Mouse (Mus musculus): Measurements from ENCODE around the gene Trim17. TPM values are rescaled to one million over a fixed set of nuclear protein-coding genes. Genes with fewer than 3 reads are reported as not detected.
A peak's percentile ranks its signal among the peaks of the same experiment; 100 is the strongest.

Trim17 gene
- total RNA-seq (2017), result not detected in 2 replicates

- ATAC-seq (replicated peaks in 1 of 2; ENCODE audit: insufficient read depth in 1 of 2, low FRiP score in 2 of 2, low TSS enrichment in 1 of 2, low read depth in 1 of 2, poor library complexity in 2 of 2, severe bottlenecking in 2 of 2), result peak; percentile 74 to 88
Measured at GRCm38 (mm10) chr11:58954420-58955142, at the start of gene Trim17, which contains the start of gene Hist3h2a. Gene Trim17 (plus strand): TSS chr11:58954685. Gene Hist3h2a (plus strand): TSS chr11:58954685.

GRCm38 (mm10) chr11:58904838-58905237 lies 49.6 kb upstream of the Trim17 start:
- ATAC-seq (replicated peaks in 1 of 2; ENCODE audit: insufficient read depth in 1 of 2, low FRiP score in 2 of 2, low TSS enrichment in 1 of 2, low read depth in 1 of 2, poor library complexity in 2 of 2, severe bottlenecking in 2 of 2), result 0 out of 4 replicates have a peak, but pooled peaks of 1 of the 2 experiments have one; percentile 29

- ATAC-seq (replicated peaks in 1 of 2; ENCODE audit: insufficient read depth in 1 of 2, low FRiP score in 2 of 2, low TSS enrichment in 1 of 2, low read depth in 1 of 2, poor library complexity in 2 of 2, severe bottlenecking in 2 of 2), result no peak
Measured at GRCm38 (mm10) chr11:58913776-58914175, 40.7 kb upstream of the Trim17 start.

GRCm38 (mm10) chr11:58914461-58915028 lies 39.9 kb upstream of the Trim17 start:
- peak; percentile 18 to 34; a peak in 2 of 4 replicates for ATAC-seq (replicated peaks in 1 of 2; ENCODE audit: insufficient read depth in 1 of 2, low FRiP score in 2 of 2, low TSS enrichment in 1 of 2, low read depth in 1 of 2, poor library complexity in 2 of 2, severe bottlenecking in 2 of 2)

GRCm38 (mm10) chr11:58916879-58917744 lies 37.4 kb upstream of the Trim17 start:
- peak; percentile 60 to 65; a peak in 3 of 4 replicates for ATAC-seq (replicated peaks in 1 of 2; ENCODE audit: insufficient read depth in 1 of 2, low FRiP score in 2 of 2, low TSS enrichment in 1 of 2, low read depth in 1 of 2, poor library complexity in 2 of 2, severe bottlenecking in 2 of 2)

- no peak; a peak in 1 of 4 replicates for ATAC-seq (replicated peaks in 1 of 2; ENCODE audit: insufficient read depth in 1 of 2, low FRiP score in 2 of 2, low TSS enrichment in 1 of 2, low read depth in 1 of 2, poor library complexity in 2 of 2, severe bottlenecking in 2 of 2)
Measured at GRCm38 (mm10) chr11:58917745-58918366, 36.6 kb upstream of the Trim17 start, which contains the start of gene Btnl10. Gene Btnl10 (plus strand): TSS chr11:58917908.

GRCm38 (mm10) chr11:58918759-58919158 lies 35.7 kb upstream of the Trim17 start:
- ATAC-seq (replicated peaks in 1 of 2; ENCODE audit: insufficient read depth in 1 of 2, low FRiP score in 2 of 2, low TSS enrichment in 1 of 2, low read depth in 1 of 2, poor library complexity in 2 of 2, severe bottlenecking in 2 of 2), result no peak

GRCm38 (mm10) chr11:58922420-58922819 lies 32.1 kb upstream of the Trim17 start:
- ATAC-seq (replicated peaks in 1 of 2; ENCODE audit: insufficient read depth in 1 of 2, low FRiP score in 2 of 2, low TSS enrichment in 1 of 2, low read depth in 1 of 2, poor library complexity in 2 of 2, severe bottlenecking in 2 of 2), result no peak

- ATAC-seq (replicated peaks in 1 of 2; ENCODE audit: insufficient read depth in 1 of 2, low FRiP score in 2 of 2, low TSS enrichment in 1 of 2, low read depth in 1 of 2, poor library complexity in 2 of 2, severe bottlenecking in 2 of 2), result no peak
Measured at GRCm38 (mm10) chr11:58926651-58927050, 27.8 kb upstream of the Trim17 start.

GRCm38 (mm10) chr11:58927053-58927452 lies 27.4 kb upstream of the Trim17 start:
- no peak for ATAC-seq (replicated peaks in 1 of 2; ENCODE audit: insufficient read depth in 1 of 2, low FRiP score in 2 of 2, low TSS enrichment in 1 of 2, low read depth in 1 of 2, poor library complexity in 2 of 2, severe bottlenecking in 2 of 2)

GRCm38 (mm10) chr11:58927790-58928651 lies 26.5 kb upstream of the Trim17 start:
- peak; percentile 88 to 90 for ATAC-seq (replicated peaks in 1 of 2; ENCODE audit: insufficient read depth in 1 of 2, low FRiP score in 2 of 2, low TSS enrichment in 1 of 2, low read depth in 1 of 2, poor library complexity in 2 of 2, severe bottlenecking in 2 of 2)

- no peak for ATAC-seq (replicated peaks in 1 of 2; ENCODE audit: insufficient read depth in 1 of 2, low FRiP score in 2 of 2, low TSS enrichment in 1 of 2, low read depth in 1 of 2, poor library complexity in 2 of 2, severe bottlenecking in 2 of 2)
Measured at GRCm38 (mm10) chr11:58929055-58929454, 25.4 kb upstream of the Trim17 start.

- ATAC-seq (replicated peaks in 1 of 2; ENCODE audit: insufficient read depth in 1 of 2, low FRiP score in 2 of 2, low TSS enrichment in 1 of 2, low read depth in 1 of 2, poor library complexity in 2 of 2, severe bottlenecking in 2 of 2), result no peak
Measured at GRCm38 (mm10) chr11:58929641-58930040, 24.8 kb upstream of the Trim17 start.

- no peak for ATAC-seq (replicated peaks in 1 of 2; ENCODE audit: insufficient read depth in 1 of 2, low FRiP score in 2 of 2, low TSS enrichment in 1 of 2, low read depth in 1 of 2, poor library complexity in 2 of 2, severe bottlenecking in 2 of 2)
Measured at GRCm38 (mm10) chr11:58930254-58930653, 24.2 kb upstream of the Trim17 start.

- no peak for ATAC-seq (replicated peaks in 1 of 2; ENCODE audit: insufficient read depth in 1 of 2, low FRiP score in 2 of 2, low TSS enrichment in 1 of 2, low read depth in 1 of 2, poor library complexity in 2 of 2, severe bottlenecking in 2 of 2)
Measured at GRCm38 (mm10) chr11:58931576-58931975, 22.9 kb upstream of the Trim17 start.

GRCm38 (mm10) chr11:58937909-58938308 lies 16.6 kb upstream of the Trim17 start:
- ATAC-seq (replicated peaks in 1 of 2; ENCODE audit: insufficient read depth in 1 of 2, low FRiP score in 2 of 2, low TSS enrichment in 1 of 2, low read depth in 1 of 2, poor library complexity in 2 of 2, severe bottlenecking in 2 of 2), result no peak
